Mouse (Mus musculus): ENCODE measurements around the gene Ifit3b.
"Not testable (repeated sequence)": the region's sequence is repeated elsewhere in the genome, so short reads cannot be mapped to it uniquely, and the experiment has no call there.

Ifit3b gene

DNA sequence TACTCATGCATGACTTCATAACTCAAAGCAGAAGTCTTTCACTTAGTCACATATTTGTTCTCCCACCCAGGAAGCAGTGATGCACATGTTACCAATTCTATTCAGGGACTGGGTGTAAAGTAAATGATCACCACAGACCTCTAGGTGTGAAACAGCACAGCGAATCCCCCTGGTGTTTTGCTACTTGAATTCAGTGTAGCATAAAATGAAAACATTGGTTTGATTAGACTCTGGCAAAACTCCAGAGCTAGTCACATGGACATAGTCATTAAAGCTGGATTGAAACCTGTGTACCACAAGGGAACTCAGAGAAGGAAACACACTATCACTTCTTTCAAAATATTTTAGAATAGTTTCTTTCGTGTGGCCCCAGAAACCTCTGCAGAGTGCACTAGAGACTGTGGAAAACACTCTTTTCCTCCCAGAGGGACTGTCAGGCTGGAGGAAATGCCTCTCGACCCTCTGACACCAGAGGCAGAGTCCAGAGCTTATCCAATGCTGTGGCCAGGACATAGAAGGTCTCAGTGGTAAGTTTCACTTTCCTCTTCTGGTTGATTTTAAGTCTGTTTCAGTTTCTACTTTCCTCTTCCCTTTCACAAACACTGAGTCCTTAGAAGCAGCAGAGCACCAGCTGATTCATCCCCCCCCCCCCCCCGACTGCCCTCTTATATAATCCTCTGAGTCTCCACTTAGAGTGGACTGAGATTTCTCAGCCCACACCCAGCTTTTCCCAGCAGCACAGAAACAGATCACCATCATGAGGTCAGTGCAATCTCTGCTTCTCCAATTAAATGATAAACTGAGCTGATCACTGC is at the start of gene Ifit3b:
Gene Ifit3b (plus strand): TSS at position 734 of the 815 bp plus-strand sequence.
- not testable (repeated sequence) for DNase-seq

- DNase-seq: no peak
Measured at GRCm38 (mm10) chr19:34562556-34562955, 45.2 kb upstream of the Ifit3b start.

GRCm38 (mm10) chr19:34566178-34566784 is 41.5 kb upstream of the Ifit3b start:
- DNase-seq: no peak

DNA sequence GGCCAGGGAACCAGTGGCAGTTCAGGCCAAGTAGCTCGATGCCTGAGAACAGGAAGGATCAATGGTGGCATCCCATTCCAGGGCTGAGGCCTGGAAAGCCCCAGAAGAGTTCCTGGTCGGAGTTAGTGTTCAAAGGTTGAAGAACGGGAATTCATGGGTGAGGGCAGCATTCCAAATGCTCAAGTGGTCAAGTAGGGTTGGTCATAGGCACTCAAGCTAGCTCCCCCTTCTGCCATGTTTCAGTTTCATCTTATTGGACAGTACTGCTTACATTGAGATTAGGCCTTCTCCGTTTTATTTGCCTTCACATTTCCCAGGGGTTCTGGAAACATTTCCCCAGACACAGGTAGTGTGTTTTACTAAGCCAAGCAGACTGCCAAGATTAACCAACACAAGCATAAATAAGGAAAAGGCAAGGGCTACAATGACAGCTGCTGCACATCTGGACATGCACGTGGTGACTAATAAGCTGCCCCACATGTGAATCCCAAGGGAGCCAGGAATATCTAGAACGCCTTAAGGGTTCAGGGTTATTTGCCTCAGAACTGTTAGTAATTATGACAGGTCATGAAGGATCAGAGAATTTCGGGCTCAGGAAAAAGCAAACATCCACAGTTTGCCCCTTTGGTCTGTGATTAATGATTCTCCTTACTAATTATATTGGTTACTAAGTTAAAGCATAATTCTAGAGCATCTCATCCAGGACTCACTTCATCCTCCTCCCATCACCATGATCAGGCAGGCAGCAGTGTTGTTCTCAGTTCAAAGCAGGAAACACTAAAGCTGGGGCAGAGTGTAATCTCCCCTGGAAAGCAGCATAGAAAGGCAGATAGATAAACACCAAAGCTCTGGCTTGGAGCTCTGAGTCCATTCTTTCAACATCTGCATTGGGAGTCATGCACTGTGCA is 38.5 kb upstream of the Ifit3b start:
- no peak for DNase-seq

- DNase-seq: no peak
Measured at GRCm38 (mm10) chr19:34569896-34570476, 37.8 kb upstream of the Ifit3b start.

GRCm38 (mm10) chr19:34571080-34571479 is 36.7 kb upstream of the Ifit3b start:
- no peak for DNase-seq

DNA sequence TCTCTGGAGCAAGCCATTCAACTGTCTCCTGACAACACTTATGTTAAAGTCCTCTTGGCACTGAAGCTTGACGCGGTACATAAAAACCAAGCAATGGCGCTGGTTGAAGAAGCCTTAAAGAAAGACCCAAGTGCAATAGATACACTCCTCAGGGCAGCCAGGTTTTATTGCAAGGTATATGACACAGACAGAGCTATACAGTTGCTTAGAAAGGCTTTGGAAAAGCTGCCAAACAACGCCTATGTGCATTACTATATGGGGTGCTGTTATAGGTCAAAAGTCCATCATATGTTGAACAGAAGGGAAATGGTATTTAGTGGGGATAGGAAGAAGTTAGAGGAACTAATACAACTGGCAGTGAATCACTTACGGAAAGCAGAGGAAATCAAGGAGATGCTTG is 34.1 kb upstream of the Ifit3b start:
- no peak for DNase-seq

- DNase-seq: no peak
Measured at GRCm38 (mm10) chr19:34577121-34577520, 30.6 kb upstream of the Ifit3b start.

GRCm38 (mm10) chr19:34582696-34583095 is 25.1 kb upstream of the Ifit3b start:
- DNase-seq: not testable (repeated sequence)

GRCm38 (mm10) chr19:34583126-34583766 is 24.5 kb upstream of the Ifit3b start, which contains the start of gene Ifit3:
Gene Ifit3 (plus strand): TSS chr19:34583531.
- not testable (repeated sequence) for DNase-seq

GRCm38 (mm10) chr19:34585740-34586458 is 21.9 kb upstream of the Ifit3b start:
- DNase-seq: not testable (repeated sequence)

DNA sequence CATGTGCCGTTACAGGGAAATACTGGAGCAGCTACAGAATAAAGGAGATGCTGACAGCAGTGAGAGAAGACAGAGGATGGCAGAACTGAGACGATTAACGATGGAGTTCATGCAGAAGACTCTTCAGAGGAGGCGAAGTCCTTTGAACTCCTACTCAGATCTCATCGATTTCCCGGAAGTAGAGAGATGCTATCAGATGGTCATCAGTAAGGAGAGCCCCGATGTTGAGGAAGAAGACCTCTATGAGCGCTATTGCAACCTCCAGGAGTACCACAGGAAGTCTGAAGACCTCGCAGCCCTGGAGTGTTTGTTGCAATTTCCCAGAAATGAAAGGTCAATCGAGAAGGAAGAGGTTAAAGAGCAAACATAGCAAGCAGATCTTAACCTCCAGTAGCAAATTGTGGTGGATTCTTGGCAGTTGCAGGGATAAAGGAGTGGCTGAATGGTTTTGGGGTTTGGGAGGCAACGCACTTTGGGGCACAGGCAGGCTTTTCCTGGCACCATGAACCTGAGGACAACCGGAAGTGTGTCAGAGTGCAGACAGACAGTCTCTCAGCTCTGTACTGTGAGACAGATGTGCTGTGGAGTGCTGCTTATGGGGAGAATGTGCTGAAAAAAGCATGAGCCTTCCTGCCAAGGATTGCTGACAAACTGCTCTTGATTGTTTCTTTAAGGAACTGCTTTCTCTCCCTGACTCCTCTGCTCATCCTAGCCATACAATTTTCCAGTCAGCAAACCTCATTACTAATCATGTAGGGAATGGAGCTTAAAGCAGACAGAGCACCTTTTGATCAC is 19.7 kb upstream of the Ifit3b start:
- not testable (repeated sequence) for DNase-seq

- DNase-seq: no peak
Measured at GRCm38 (mm10) chr19:34588959-34589358, 18.8 kb upstream of the Ifit3b start.

- DNase-seq: no peak
Measured at GRCm38 (mm10) chr19:34593456-34593855, 14.3 kb upstream of the Ifit3b start.

- DNase-seq: not testable (repeated sequence)
Measured at GRCm38 (mm10) chr19:34594523-34594922, 13.2 kb upstream of the Ifit3b start.

- no peak for DNase-seq
Measured at GRCm38 (mm10) chr19:34596811-34597210, 11.0 kb upstream of the Ifit3b start.

GRCm38 (mm10) chr19:34598341-34598740 is 9.4 kb upstream of the Ifit3b start:
- peak; percentile 28 for DNase-seq

- not testable (repeated sequence) for DNase-seq
Measured at GRCm38 (mm10) chr19:34599250-34599649, 8.5 kb upstream of the Ifit3b start.

- not testable (repeated sequence) for DNase-seq
Measured at GRCm38 (mm10) chr19:34601888-34602287, 5.9 kb upstream of the Ifit3b start, which contains the start of gene Ifit1bl1. Gene Ifit1bl1 (minus strand): TSS chr19:34601956.

- no peak for DNase-seq
Measured at GRCm38 (mm10) chr19:34605472-34605871, 2.3 kb upstream of the Ifit3b start.

All from cerebellum, adult 8-10 months (tissue).